Mouse (Mus musculus): ENCODE data around the gene 1700001O22Rik. TPM values are rescaled to one million over a fixed set of nuclear protein-coding genes. Genes with fewer than 3 reads are reported as not detected.

Gene 1700001O22Rik
- polyA plus RNA-seq, 1 experiment from 2014 or later = 0.19 TPM

DNA sequence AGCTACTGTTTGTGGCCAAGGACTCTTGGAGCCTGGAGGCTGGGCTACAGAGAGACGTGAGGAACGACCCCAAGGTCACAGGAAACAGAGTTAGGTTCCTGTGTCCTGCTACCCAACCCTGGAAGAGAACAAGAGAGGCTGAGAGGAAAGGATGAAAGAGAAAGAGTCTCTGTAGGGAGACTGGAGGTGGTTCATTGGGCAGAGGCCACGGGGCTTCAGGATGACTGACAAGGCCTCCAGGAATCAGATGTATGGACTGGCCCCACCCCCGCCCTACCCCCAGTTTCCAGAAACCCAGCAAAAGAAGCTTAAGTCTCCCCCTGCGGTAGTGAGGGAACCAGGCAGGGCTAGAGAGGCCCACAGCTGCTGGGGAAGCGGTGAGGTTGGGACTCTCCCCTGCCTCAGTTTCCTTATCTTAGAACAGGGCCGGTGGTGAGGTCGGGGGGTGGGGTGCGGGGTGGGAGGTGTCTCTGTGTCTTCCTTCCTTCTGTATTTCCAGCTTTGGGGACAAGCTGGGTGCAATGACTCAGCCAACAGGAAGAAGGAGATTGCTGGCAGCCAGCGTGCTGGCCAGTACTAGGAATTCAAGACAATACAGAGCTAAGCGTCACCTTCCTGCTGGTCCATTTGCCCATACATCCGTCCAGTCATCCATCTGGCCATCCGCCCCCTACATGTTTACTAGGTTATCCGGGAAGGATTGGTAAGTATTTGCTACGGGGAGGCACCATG, 30.7 kb downstream of the 1700001O22Rik start:
- Histone ChIP-seq H3K9ac (peak overlapping the region; percentile 87), H3K4me3 (peak overlapping the region; percentile 69), H3K27me3 (replicated peaks) (0 out of 2 replicates have a peak, but pooled peaks cover 2% of the 10 kb centered on the region), H3K4me2 (peak overlapping the region; percentile 98), H3K9me3 (replicated peaks) (no peaks in the 10 kb centered on the region), H3K27ac (peak overlapping the region; percentile 99), H3K36me3 (no peaks in the 10 kb centered on the region), H3K4me1 (peaks cover 79% of the 10 kb centered on the region)
- ATAC-seq = peak; percentile 59
- 15% methylated on average over 15 of the region's 15 CpGs for WGBS (ENCODE audit: insufficient replicate concordance)

DNA sequence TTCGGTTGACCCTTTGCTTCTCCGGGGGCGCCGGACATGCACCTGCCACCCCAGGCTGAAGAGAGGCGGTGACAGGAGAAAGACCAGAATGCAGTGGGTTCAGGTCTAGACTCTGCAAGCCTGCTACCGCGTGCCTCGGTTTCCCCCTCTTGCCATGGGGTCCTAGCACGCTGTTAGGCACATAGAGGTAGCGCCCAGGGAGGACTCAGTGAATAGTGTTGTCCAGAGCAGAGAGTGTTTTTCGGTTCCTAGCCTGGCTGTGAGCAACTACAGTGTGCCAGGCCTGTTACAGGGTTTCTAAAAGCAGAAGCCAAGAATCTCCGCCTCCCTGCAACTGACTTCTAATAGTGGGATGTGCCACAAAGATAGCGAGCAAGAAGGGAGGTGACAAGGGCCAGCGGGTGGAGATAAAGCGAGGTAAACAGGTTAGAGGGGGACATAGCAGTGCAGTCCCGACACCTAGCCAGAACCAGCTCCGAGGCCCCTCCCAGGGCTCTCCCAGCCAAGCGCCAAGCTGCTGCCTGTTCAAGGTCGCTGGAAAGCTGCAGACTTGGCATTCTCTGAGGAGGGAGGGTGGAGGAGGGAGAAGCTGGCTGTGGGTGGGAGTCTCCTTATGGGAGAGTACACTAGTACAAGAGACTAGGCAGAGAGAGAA, 31.5 kb downstream of the 1700001O22Rik start:
- Histone ChIP-seq H3K27me3 (replicated peaks) (0 out of 2 replicates have a peak, but pooled peaks cover 7% of the 10 kb centered on the region), H3K9me3 (replicated peaks) (no peaks in the 10 kb centered on the region), H3K4me3 (peak overlapping the region; percentile 69), H3K36me3 (no peaks in the 10 kb centered on the region), H3K27ac (peak overlapping the region; percentile 99), H3K9ac (peak overlapping the region; percentile 87), H3K4me1 (peaks cover 73% of the 10 kb centered on the region), H3K4me2 (peak overlapping the region; percentile 98)
- peak; percentile 94 for ATAC-seq
- 1% methylated on average over 19 of the region's 19 CpGs for WGBS (ENCODE audit: insufficient replicate concordance)

DNA sequence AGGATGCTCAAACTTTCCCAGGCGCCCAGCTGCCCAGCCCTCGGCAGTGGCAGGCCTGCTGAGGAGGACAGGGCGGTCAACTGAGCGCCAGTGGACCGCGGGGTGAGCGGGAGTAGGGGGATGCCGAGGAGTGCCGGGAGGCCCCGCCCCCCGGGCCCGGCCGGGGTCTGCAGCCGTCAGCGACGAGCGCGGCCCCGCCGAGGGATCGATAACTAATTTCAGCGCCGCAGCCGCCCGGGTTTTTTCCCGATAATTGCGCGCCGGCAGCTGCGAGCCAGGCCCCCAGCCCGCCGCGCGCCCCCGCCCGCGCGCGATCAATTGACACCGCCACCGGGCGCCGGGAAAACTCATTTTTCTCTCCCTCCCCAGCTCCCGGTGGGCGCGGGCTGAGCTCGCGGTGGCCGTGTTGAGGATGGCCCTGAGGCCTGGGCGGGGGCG, 32.1 kb downstream of the 1700001O22Rik start:
- Histone ChIP-seq H3K4me1 (peaks cover 73% of the 10 kb centered on the region), H3K4me2 (peak overlapping the region; percentile 98), H3K27ac (peak overlapping the region; percentile 99), H3K9me3 (replicated peaks) (no peaks in the 10 kb centered on the region), H3K9ac (peak overlapping the region; percentile 87), H3K36me3 (no peaks in the 10 kb centered on the region), H3K4me3 (peak overlapping the region; percentile 69), H3K27me3 (replicated peaks) (peaks cover 10% of the 10 kb centered on the region; the same call in 1 of the 2 replicates)
- ATAC-seq = no peak
- 1% methylated on average over 47 of the region's 51 CpGs for WGBS (ENCODE audit: insufficient replicate concordance)

DNA sequence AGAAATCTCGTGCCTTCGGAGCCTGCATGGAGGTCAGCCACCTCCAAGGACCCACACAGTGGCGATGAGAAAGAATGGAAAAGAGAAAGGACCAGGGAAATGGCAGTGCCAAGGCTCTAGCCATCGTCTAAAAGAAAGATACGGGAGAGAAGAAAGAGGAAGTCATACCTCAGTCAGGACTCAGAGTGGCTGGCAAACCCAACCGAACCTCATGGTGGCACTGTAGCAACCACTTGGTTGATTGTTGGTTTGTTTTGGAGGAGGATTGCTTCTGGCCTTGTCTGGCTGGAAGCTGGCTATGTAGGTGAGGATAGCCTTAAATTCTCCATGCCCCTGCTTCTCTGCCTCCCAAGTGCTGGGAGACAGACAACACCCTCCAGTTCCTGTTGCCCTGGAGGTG, 34.3 kb downstream of the 1700001O22Rik start:
- Histone ChIP-seq H3K27me3 (replicated peaks) (peaks cover 14% of the 10 kb centered on the region), H3K36me3 (no peaks in the 10 kb centered on the region), H3K9me3 (replicated peaks) (no peaks in the 10 kb centered on the region), H3K4me1 (peaks cover 64% of the 10 kb centered on the region), H3K4me2 (peak overlapping the region; percentile 6; the same call in 1 of the 2 replicates), H3K27ac (peak overlapping the region; percentile 99), H3K9ac (0 out of 2 replicates have a peak overlapping the region, but pooled peaks have one; percentile 14), H3K4me3 (no peak overlapping the region)
- no peak for ATAC-seq
- 35% methylated on average over 6 of the region's 6 CpGs for WGBS (ENCODE audit: insufficient replicate concordance)

DNA sequence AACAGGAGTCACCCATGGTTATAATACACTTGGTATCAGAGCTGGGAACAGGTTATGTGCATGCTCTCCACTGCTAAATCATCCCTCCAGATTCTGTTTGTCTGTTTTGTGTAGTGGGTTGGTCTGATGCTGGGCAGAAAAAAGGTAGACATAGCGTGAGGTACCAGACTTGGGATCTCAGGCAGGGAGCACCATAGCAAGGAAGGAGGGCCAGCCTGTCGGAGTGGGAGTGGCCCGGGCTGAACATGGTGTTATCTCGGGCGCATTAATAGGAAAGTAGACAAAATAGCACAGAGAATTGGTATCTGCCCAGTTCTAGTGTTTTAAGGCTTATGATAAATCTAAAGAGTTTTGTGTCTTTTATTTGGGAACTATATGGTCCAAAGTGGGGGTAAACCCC, 34.9 kb downstream of the 1700001O22Rik start:
- no peak overlapping the region for H3K4me2 ChIP-seq
- H3K9me3 ChIP-seq (replicated peaks) = no peaks in the 10 kb centered on the region
- H3K9ac ChIP-seq = no peak overlapping the region
- 46% methylated on average over 5 of the region's 5 CpGs for WGBS (ENCODE audit: insufficient replicate concordance)
- peaks cover 58% of the 10 kb centered on the region for H3K4me1 ChIP-seq
- peaks cover 14% of the 10 kb centered on the region for H3K27me3 ChIP-seq (replicated peaks)
- H3K27ac ChIP-seq = peak overlapping the region; percentile 99; the same call in 1 of the 2 replicates
- ATAC-seq = no peak
- no peak overlapping the region for H3K4me3 ChIP-seq
- H3K36me3 ChIP-seq = no peaks in the 10 kb centered on the region

DNA sequence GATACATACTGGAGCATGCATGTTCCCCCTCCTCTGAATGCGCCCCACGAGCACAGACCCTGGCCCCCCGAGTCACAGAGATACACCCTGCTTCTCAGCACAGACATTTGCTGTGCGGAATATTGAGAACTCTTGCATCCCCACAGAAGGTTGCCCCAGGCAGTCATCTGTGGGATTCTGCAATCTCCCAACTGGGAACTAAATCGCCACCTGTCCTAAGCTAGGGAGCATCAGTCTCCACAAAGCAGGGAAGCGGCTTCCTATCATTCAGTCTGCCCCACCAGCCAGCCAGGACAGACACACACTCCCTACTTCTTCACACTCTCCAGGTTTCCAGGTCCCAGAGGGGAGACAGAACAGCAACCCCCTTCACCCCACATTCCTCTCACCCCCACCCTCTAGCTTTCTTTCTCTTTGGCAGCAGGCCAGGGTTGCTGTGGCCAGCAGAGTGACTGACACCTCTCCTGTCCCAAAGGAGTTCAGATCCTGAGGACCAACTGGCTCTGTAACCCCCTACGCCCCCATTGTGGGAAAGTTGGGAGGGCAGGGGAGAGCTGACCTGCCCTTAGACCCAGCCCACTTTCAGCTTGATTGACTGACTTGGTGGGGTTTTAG, 35.7 kb downstream of the 1700001O22Rik start:
- Histone ChIP-seq H3K4me2 (no peak overlapping the region), H3K9ac (no peak overlapping the region), H3K27me3 (replicated peaks) (peaks cover 14% of the 10 kb centered on the region), H3K27ac (no peak overlapping the region), H3K9me3 (replicated peaks) (no peaks in the 10 kb centered on the region), H3K4me3 (no peak overlapping the region), H3K4me1 (peaks cover 50% of the 10 kb centered on the region), H3K36me3 (no peaks in the 10 kb centered on the region)
- 68% methylated on average over 7 of the region's 7 CpGs for WGBS (ENCODE audit: insufficient replicate concordance)
- ATAC-seq = no peak

DNA sequence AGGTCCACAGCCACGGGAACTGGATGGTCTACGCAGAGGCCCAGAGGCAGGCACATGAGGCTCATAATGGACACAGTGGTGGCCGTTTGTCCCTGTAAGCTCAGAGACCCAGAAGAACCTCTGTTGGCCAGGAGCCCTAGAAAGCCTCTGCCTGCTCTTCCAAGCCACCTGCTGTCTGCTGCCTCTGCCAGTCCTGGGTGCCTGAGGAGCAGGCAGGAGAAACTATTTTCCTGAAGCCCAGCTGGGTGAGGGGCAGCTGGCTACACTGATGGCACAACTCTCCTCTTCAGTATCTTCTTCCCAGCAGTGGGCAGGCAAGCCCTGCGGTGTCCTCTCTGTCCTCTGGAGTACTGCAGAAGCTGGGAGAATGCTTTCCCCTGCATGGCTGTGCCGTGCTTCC, 37.0 kb downstream of the 1700001O22Rik start:
- H3K9me3 ChIP-seq (replicated peaks) = no peaks in the 10 kb centered on the region
- 66% methylated on average over 5 of the region's 5 CpGs for WGBS (ENCODE audit: insufficient replicate concordance)
- H3K9ac ChIP-seq = no peak overlapping the region
- no peak for ATAC-seq
- no peak overlapping the region for H3K4me3 ChIP-seq
- H3K27ac ChIP-seq = no peak overlapping the region
- no peaks in the 10 kb centered on the region for H3K36me3 ChIP-seq
- H3K4me1 ChIP-seq = peaks cover 37% of the 10 kb centered on the region
- peaks cover 14% of the 10 kb centered on the region for H3K27me3 ChIP-seq (replicated peaks)
- no peak overlapping the region for H3K4me2 ChIP-seq

DNA sequence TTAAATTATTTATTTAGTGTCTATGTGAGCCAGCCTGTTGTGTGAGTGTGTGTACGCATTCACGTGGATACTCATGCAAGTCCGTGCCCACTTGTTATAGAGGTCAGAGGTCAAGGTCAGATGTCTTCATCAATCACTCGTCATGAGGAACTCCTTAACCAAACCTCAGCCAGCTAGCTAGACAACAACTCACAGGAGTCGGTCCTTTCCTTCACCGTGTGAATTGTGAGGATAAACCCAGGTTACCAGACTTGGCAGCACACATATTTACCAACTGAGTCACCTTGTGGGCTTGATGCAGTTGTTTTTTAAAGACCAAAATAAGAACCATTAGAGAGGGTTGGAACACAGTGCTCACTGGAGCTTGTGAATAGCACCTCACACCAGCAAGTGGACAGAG, 42.8 kb downstream of the 1700001O22Rik start:
- Histone ChIP-seq H3K27ac (0 out of 2 replicates have a peak overlapping the region, but pooled peaks have one; percentile 67), H3K4me1 (peaks cover 29% of the 10 kb centered on the region), H3K4me2 (no peak overlapping the region), H3K9me3 (replicated peaks) (peaks cover 6% of the 10 kb centered on the region), H3K4me3 (no peak overlapping the region), H3K27me3 (replicated peaks) (no peaks in the 10 kb centered on the region), H3K36me3 (no peaks in the 10 kb centered on the region), H3K9ac (no peak overlapping the region)
- no peak for ATAC-seq
- WGBS (ENCODE audit: insufficient replicate concordance) = 54% methylated on average over 6 of the region's 6 CpGs

DNA sequence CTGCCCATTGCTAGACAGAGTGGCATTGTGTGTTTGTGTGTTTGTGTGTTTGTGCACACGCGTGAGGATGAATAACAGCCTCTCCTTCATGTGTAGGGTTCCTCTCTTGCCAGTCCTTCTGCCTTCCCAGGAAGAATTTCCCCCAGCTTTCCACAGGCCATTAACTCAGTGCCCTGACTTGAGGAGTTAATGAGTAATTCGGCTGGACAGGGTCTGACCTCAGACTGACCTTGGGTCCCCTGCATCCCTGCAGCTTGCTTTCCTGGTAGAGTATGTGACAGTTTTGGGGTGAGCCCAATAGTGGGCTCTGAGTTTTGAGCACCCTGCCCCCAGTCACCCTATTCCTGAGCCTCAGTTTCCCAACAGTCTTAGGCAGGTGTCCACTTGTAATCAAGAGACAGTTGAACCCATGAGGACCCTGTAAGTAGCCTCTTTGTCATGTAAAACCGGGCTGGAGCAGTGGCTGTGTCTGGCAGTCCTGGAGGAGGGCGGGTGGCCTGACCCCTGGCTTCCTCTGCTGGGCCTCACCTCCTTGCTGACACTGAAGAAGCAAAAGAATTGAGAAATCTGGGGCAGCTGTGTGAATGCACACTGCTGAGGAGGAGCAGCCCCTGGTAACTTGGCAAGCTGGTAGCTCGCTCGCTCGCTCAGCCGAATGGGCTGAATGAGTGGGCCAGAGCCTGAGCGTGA, 43.5 kb downstream of the 1700001O22Rik start:
- ATAC-seq = peak; percentile 46; the same call in 1 of the 2 replicates
- Histone ChIP-seq H3K4me3 (no peak overlapping the region), H3K27me3 (replicated peaks) (no peaks in the 10 kb centered on the region), H3K36me3 (no peaks in the 10 kb centered on the region), H3K27ac (peak overlapping the region; percentile 67; the same call in 1 of the 2 replicates), H3K4me2 (no peak overlapping the region), H3K4me1 (peaks cover 29% of the 10 kb centered on the region), H3K9ac (no peak overlapping the region), H3K9me3 (replicated peaks) (peaks cover 8% of the 10 kb centered on the region)
- 68% methylated on average over 10 of the region's 10 CpGs for WGBS (ENCODE audit: insufficient replicate concordance)

DNA sequence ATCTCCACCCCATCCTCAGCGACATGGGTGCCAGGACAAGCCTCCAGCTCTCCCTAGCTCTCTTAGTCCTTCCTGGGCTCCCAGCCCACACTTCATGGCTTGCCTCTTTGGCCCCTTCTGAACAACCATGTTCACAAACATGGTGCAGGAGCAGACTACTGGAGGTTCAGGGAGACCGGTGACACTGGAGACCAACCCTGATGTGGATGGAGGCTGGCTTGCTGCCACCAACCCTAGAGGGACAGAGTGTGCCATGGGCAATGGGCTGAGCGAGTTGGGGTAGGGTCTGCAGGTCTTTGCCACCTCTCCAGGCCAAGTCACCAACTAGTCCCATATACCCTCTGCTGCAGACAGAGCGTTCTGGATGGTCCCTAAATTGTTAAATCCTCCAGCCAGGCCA, 44.0 kb downstream of the 1700001O22Rik start:
- no peak for ATAC-seq
- H3K9me3 ChIP-seq (replicated peaks) = peaks cover 8% of the 10 kb centered on the region
- H3K4me3 ChIP-seq = no peak overlapping the region
- peak overlapping the region; percentile 67; the same call in 1 of the 2 replicates for H3K27ac ChIP-seq
- WGBS (ENCODE audit: insufficient replicate concordance) = 68% methylated on average over 4 of the region's 4 CpGs
- H3K36me3 ChIP-seq = no peaks in the 10 kb centered on the region
- H3K4me1 ChIP-seq = peaks cover 29% of the 10 kb centered on the region
- no peak overlapping the region for H3K9ac ChIP-seq
- H3K4me2 ChIP-seq = no peak overlapping the region
- H3K27me3 ChIP-seq (replicated peaks) = no peaks in the 10 kb centered on the region

DNA sequence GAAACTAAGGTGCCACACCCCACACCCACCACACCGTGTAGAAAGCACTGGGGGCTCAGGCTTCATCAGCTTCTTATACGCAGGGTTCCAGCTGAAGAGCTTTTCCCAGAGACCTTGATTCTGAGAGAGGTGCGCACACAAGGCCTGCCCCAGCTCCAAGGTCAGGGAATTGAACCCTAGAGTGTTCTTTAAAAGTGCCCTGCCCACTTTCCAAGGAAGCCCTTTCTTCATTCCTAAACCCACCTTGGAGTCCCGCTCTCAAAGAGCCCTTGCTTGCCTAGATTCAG, 44.4 kb downstream of the 1700001O22Rik start:
- no peak for ATAC-seq
- H3K27ac ChIP-seq = peak overlapping the region; percentile 67
- 53% methylated on average over 4 of the region's 4 CpGs for WGBS (ENCODE audit: insufficient replicate concordance)
- H3K36me3 ChIP-seq = no peaks in the 10 kb centered on the region
- no peak overlapping the region for H3K9ac ChIP-seq
- H3K9me3 ChIP-seq (replicated peaks) = peaks cover 8% of the 10 kb centered on the region
- peaks cover 31% of the 10 kb centered on the region for H3K4me1 ChIP-seq
- H3K27me3 ChIP-seq (replicated peaks) = no peaks in the 10 kb centered on the region; the same call in 1 of the 2 replicates
- no peak overlapping the region for H3K4me2 ChIP-seq
- no peak overlapping the region for H3K4me3 ChIP-seq

Data from liver, embryonic 12.5 days (tissue).